Mouse (Mus musculus) gastrocnemius, postnatal 14 days (tissue): ENCODE results near the gene Inha. TPM values are rescaled to one million over a fixed set of nuclear protein-coding genes. Genes with fewer than 3 reads are reported as not detected.
A peak's percentile ranks its signal among the peaks of the same experiment; 100 is the strongest.

Experiments
- DNase-seq: peaks from one replicate; pipeline ENCODE4 v3.0.0; 2021; ENCODE audit warnings: mixed read lengths
- intact Hi-C: fragments of 180-260 bp; cut with DNase I; formaldehyde crosslinking; loops from one replicate; pipeline ENCODE4 v1.15.1; 2025; ENCODE audit warnings: low total_unique reads
- total RNA-seq, 2 experiments: library from RNA; stranded (reverse); gene quantifications; 2 replicates each; pipeline ENCODE4 v1.2.3; 2021

The Inha gene
- total RNA-seq, 2 experiments from 2014 or later: 6.5 to 7.7 TPM

GRCm38 (mm10) chr1:75511437-75512210, 4.7 kb downstream of the Inha start:
- intact Hi-C loops: no loop called here
- no peak for DNase-seq

GRCm38 (mm10) chr1:75512550-75512949, 5.7 kb downstream of the Inha start:
- intact Hi-C loops: no loop called here

GRCm38 (mm10) chr1:75516703-75517380, 10.0 kb downstream of the Inha start:
- DNase-seq: no peak

More at GRCm38 (mm10) chr1:75512550-75512949, 5.7 kb downstream of the Inha start:
- DNase-seq: no peak

GRCm38 (mm10) chr1:75517984-75518383, 11.1 kb downstream of the Inha start:
- DNase-seq: no peak
- intact Hi-C loops: no loop called here

More at GRCm38 (mm10) chr1:75516703-75517380, 10.0 kb downstream of the Inha start:
- intact Hi-C loops: no loop called here

- no peak for DNase-seq
- intact Hi-C loops: no loop called here
These were observed 11.6 kb downstream of the Inha start for GRCm38 (mm10) chr1:75518427-75518826.

GRCm38 (mm10) chr1:75519576-75519975, 12.7 kb downstream of the Inha start:
- no peak for DNase-seq
- intact Hi-C loops: no loop called here

- intact Hi-C loops: no loop called here
- DNase-seq: peak; percentile 95
These were observed 14.6 kb downstream of the Inha start, which contains the start of gene Stk11ip for GRCm38 (mm10) chr1:75521321-75522031. Gene Stk11ip (plus strand): TSS chr1:75521529.

- intact Hi-C loops: no loop called here
- no peak for DNase-seq
These were observed 17.8 kb downstream of the Inha start for GRCm38 (mm10) chr1:75524679-75525078.

GRCm38 (mm10) chr1:75530546-75530945, 23.7 kb downstream of the Inha start:
- intact Hi-C loops: no loop called here
- no peak for DNase-seq

GRCm38 (mm10) chr1:75532280-75533172, 25.6 kb downstream of the Inha start:
- no peak for DNase-seq
- intact Hi-C loops: no loop called here

GRCm38 (mm10) chr1:75533325-75534252, 26.7 kb downstream of the Inha start:
- intact Hi-C loops: no loop called here
- no peak for DNase-seq

- no peak for DNase-seq
- intact Hi-C loops: no loop called here
These were observed 30.7 kb downstream of the Inha start for GRCm38 (mm10) chr1:75537587-75537986.

- intact Hi-C loops: no loop called here
- no peak for DNase-seq
These were observed 31.8 kb downstream of the Inha start for GRCm38 (mm10) chr1:75538597-75539190.

GRCm38 (mm10) chr1:75541496-75541895, 34.6 kb downstream of the Inha start:
- intact Hi-C loops: no loop called here
- no peak for DNase-seq

- no peak for DNase-seq
- intact Hi-C loops: no loop called here
These were observed 37.5 kb downstream of the Inha start for GRCm38 (mm10) chr1:75544351-75544750.

GRCm38 (mm10) chr1:75545965-75546956, 39.4 kb downstream of the Inha start, which contains the start of gene Slc4a3:
Gene Slc4a3 (plus strand): TSS chr1:75546266.
- intact Hi-C loops: no loop called here
- peak; percentile 76 for DNase-seq

- DNase-seq: no peak
- intact Hi-C loops: no loop called here
These were observed 40.5 kb downstream of the Inha start for GRCm38 (mm10) chr1:75547351-75547750.
